Mouse (Mus musculus) ovary, postnatal 14 days (tissue): Measurements from ENCODE around the gene Creld2.

Source experiments
- DNase-seq: peaks from one replicate; pipeline ENCODE4 v3.0.0; 2022; ENCODE audit warnings: low spot score

Creld2 gene

GRCm38 (mm10) chr15:88868024-88868742 is 48.7 kb downstream of the Creld2 start:
- no peak for DNase-seq

GRCm38 (mm10) chr15:88870418-88871185 is 51.2 kb downstream of the Creld2 start:
- DNase-seq = no peak

DNA sequence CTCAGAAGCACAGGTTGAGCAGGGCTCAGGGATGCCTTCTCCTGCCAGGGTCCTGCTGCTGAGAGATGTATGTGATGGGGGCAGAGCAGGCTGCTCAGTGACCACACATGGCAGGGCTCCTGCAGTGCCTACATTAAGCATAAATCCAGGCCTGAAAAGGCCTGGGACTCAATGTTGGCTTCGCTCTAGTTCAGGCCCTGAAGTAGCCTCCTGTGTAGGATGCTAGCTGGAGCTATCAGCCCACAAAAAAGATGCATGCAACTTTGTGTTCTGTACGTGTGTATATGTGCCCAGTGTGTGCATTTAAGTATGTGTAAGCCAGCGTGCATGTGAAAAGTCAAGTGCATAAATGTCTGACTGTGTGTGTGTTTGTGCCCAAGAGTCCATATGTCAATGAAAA is 54.6 kb downstream of the Creld2 start:
- DNase-seq = no peak

DNA sequence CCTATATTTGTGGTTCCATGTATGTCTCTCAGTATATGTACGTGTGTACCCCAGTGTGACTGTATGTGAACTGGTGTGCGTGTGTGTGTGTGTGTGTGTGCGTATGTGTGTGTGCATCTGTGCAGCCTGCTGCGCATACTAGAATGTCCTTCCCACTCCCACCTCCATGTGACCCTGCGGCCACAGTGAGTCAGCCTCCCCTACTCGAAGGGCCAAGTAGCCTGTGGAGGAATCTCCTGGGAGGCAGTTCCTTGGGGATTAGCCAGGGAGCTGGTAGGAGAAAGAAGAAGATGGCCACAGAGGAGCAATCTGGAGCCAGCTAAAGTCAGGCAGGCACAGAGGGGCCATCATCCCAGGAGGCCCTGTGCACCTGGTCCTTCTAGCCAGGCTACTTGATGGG is 55.0 kb downstream of the Creld2 start:
- DNase-seq = no peak

DNA sequence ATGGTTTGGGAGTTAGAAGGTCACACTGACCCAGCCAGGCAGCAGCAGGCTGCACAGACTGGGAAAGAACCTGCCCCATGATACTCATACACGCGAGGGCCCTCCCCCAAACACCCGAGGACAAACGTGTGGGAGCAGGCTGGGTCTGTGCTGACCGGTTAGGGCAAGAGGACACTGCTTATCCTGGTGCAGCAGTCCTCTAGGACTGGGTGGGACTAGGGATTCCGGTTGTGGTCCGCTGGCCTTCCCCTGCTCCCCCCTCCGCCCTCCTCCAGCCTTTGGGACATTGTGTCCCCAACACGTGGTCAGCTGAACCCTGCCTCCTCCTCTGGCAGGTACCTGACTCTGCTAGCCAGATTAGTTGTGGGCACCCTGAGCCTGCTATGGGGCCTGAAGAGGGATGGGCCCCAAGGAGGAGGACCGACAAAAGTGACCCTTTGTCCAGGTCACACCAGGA is 56.2 kb downstream of the Creld2 start:
- no peak for DNase-seq
